ENCODE assay signal across 9 mouse cellular contexts in the genomic region with DNA sequence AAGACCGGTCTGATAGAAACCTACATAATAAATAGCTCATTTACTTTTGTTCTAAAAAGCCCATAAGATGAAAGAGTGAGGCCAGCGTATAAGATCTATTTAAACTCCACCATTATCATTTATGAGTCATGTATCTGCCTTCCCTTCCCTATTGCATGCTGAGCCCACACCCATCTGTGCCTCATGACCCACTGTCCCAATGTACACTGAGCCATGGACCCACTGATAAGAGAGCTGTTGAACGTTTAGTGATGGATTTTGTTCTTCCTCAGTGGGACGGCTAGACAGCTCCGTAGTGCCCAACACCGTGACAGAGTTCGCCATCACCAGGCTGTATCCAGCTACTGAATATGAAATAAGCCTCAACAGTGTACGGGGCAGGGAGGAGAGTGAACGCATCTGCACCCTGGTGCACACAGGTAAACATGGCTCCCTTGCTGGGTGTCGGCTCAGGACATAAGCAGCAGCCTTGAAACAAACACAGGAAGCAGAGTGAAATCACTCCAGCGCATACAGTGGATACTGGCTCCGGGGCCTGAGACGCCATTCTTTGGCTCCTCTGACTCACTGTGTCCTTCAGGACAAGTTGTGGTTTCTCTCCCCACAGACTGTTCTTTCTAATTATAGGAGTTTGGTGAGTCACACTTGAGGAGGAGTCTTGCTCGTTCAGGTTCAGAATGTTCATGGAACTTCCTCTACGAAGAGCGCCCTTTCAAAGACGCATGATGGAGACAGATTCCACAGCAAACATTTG.
DNase-seq lines count a peak whose midpoint lies in the region; ATAC-seq and TF ChIP-seq lines count a peak whose summit lies in the region.
"Had no signal": no experiment of that assay in that cellular context is flagged by ENCODE, and none has a peak within 500 bp of the region (broad histone marks: within the 10 kb centered on the region; RNA-seq: fewer than 3 reads in every experiment).

No protein-coding gene starts in this region.

- TF ChIP-seq EP300 in stomach, postnatal 0 days (optimal IDR thresholded peaks at IDR 0.05): no peak

- H3K27ac ChIP-seq in intestine, postnatal 0 days (ENCODE audit: low read depth, low read length): no peak overlapping the region
- peak overlapping the region; percentile 82 for H3K27ac ChIP-seq in stomach, postnatal 0 days (replicated peaks)
- H3K27ac ChIP-seq: embryonic facial prominence, embryonic 10.5 days had no signal

- ATAC-seq in intestine, postnatal 0 days: peak; percentile 63; the same call in 1 of the 2 replicates
- peak; percentile 96 for ATAC-seq in stomach, postnatal 0 days (ENCODE audit: low FRiP score, low TSS enrichment)

- no peak overlapping the region for H3K4me3 ChIP-seq in intestine, postnatal 0 days (ENCODE audit: low read depth, low read length)
- no peak overlapping the region for H3K4me3 ChIP-seq in stomach, postnatal 0 days (ENCODE audit: low read depth, low read length)
- H3K4me3 ChIP-seq: embryonic facial prominence, embryonic 10.5 days had no signal

- no peak overlapping the region for H3K4me2 ChIP-seq in intestine, postnatal 0 days (replicated peaks; ENCODE audit: low read depth)
- H3K4me2 ChIP-seq in stomach, postnatal 0 days (replicated peaks; ENCODE audit: low read depth): no peak overlapping the region

- intact Hi-C loops in gastrocnemius, postnatal 36 days (cut with DNase I): no loop called here

- TF ChIP-seq CTCF in intestine, postnatal 0 days (IDR thresholded peaks at IDR 0.05; ENCODE audit: low read depth): no peak
- TF ChIP-seq CTCF in stomach, postnatal 0 days (IDR thresholded peaks at IDR 0.05; ENCODE audit: low read depth): peak; percentile 39

- H3K36me3 ChIP-seq in intestine, postnatal 0 days (ENCODE audit: control insufficient read depth, insufficient read depth): no peaks in the 10 kb centered on the region
- no peaks in the 10 kb centered on the region for H3K36me3 ChIP-seq in stomach, postnatal 0 days (ENCODE audit: control insufficient read depth, insufficient read depth, low read length)
- H3K36me3 ChIP-seq: embryonic facial prominence, embryonic 10.5 days had no signal

- H3K27me3 ChIP-seq in intestine, postnatal 0 days (replicated peaks; ENCODE audit: control insufficient read depth, insufficient read depth, low read length): no peaks in the 10 kb centered on the region
- H3K27me3 ChIP-seq in stomach, postnatal 0 days (ENCODE audit: control insufficient read depth, insufficient read depth, low read length): no peaks in the 10 kb centered on the region

- no peaks in the 10 kb centered on the region for H3K9me3 ChIP-seq in intestine, postnatal 0 days (ENCODE audit: control insufficient read depth)
- no peaks in the 10 kb centered on the region for H3K9me3 ChIP-seq in stomach, postnatal 0 days (ENCODE audit: control insufficient read depth, low read length)
- H3K9me3 ChIP-seq: embryonic facial prominence, embryonic 10.5 days had no signal

- 70% methylated on average over 17 of the region's 17 CpGs for WGBS in intestine, postnatal 0 days
- 64% methylated on average over 17 of the region's 17 CpGs for WGBS in stomach, postnatal 0 days

- peak; percentile 79 to 84 for DNase-seq in adrenal gland, adult (ENCODE audit: inconsistent age in 2 of 2, low spot score in 1 of 2)
- DNase-seq in adrenal gland, postnatal 4 days (ENCODE audit: low spot score in 2 of 2): no peak
- DNase-seq in right cerebral cortex, postnatal 25 days: peak; percentile 20
- DNase-seq in right cerebral cortex, postnatal 14 days: no peak
- peak; percentile 32 for DNase-seq in stomach, postnatal 0 days (ENCODE audit: low spot score)
- no peak for DNase-seq in gastrocnemius, postnatal 36 days
- no peak for DNase-seq in cerebellum, postnatal 4 days (ENCODE audit: low spot score in 2 of 2)

- H3K9ac ChIP-seq in intestine, postnatal 0 days (ENCODE audit: low read depth, low read length): no peak overlapping the region
- H3K9ac ChIP-seq in stomach, postnatal 0 days (ENCODE audit: low read length): no peak overlapping the region

- H3K4me1 ChIP-seq in intestine, postnatal 0 days (replicated peaks; ENCODE audit: control insufficient read depth, insufficient read depth, low read length): no peaks in the 10 kb centered on the region
- H3K4me1 ChIP-seq in stomach, postnatal 0 days (replicated peaks; ENCODE audit: control insufficient read depth, insufficient read depth): no peaks in the 10 kb centered on the region
- H3K4me1 ChIP-seq: embryonic facial prominence, embryonic 10.5 days had no signal

Comparison
In these comparisons a context has a peak if more than half of its experiments do, and no peak if none do; other contexts are left out.
1. DNase-seq: peak in adrenal gland, adult (2 of 2), right cerebral cortex, postnatal 25 days (single experiment) and stomach, postnatal 0 days (single experiment); none in adrenal gland, postnatal 4 days (0 of 2), right cerebral cortex, postnatal 14 days (single experiment), gastrocnemius, postnatal 36 days (0 of 2) and cerebellum, postnatal 4 days (0 of 2).